Mouse (Mus musculus) midbrain, embryonic 16.5 days (tissue): ENCODE measurements around the gene Tmem56. TPM values are rescaled to one million over a fixed set of nuclear protein-coding genes. Genes with fewer than 3 reads are reported as not detected.

Experiments
- ATAC-seq: fragments of 200-750 bp; cut with Nextera tagmentation; 2 replicates; pipeline ENCODE4 v1.8.0; 2017; ENCODE audit warnings: moderate TSS enrichment
- H3K27ac ChIP-seq: fragments of 300-500 bp; sonication (generic); 2 replicates; pipeline ENCODE4 v1.5.1; 2014; ENCODE audit warnings: mild to moderate bottlenecking, low read length, mixed read lengths
- H3K27me3 ChIP-seq: fragments of 300-500 bp; sonication (generic); 2 replicates; pipeline ENCODE4 v1.6.1; 2014; ENCODE audit warnings: low read depth, low read length, mixed read lengths; ENCODE audit not compliant: control insufficient read depth, insufficient read depth
- H3K36me3 ChIP-seq: fragments of 300-500 bp; sonication (generic); 2 replicates; pipeline ENCODE4 v1.6.1; 2014; ENCODE audit warnings: mild to moderate bottlenecking, low read length, moderate library complexity, mixed read lengths; ENCODE audit not compliant: control insufficient read depth, insufficient read depth
- H3K4me1 ChIP-seq: fragments of 300-500 bp; sonication (generic); 2 replicates; pipeline ENCODE4 v1.6.1; 2014; ENCODE audit warnings: mild to moderate bottlenecking, low read length, mixed read lengths; ENCODE audit not compliant: control insufficient read depth, insufficient read depth
- H3K4me2 ChIP-seq: fragments of 300-500 bp; sonication (generic); 2 replicates; pipeline ENCODE4 v1.6.1; 2014; ENCODE audit warnings: mild to moderate bottlenecking, low read length, mixed read lengths
- H3K4me3 ChIP-seq: fragments of 300-500 bp; sonication (generic); 2 replicates; pipeline ENCODE4 v1.5.1; 2014; ENCODE audit warnings: low read depth, mild to moderate bottlenecking, low read length, moderate library complexity, mixed read lengths
- H3K9ac ChIP-seq: fragments of 300-500 bp; sonication (generic); 2 replicates; pipeline ENCODE4 v1.6.1; 2014; ENCODE audit warnings: low read depth, low read length, mixed read lengths
- H3K9me3 ChIP-seq: fragments of 300-500 bp; sonication (generic); replicated peaks from 2 replicates; pipeline ENCODE4 v1.6.1; 2014; ENCODE audit warnings: mild to moderate bottlenecking, low read length, mixed read lengths; ENCODE audit not compliant: control insufficient read depth, poor library complexity, severe bottlenecking
- whole genome bisulfite sequencing: fragments of 180-500 bp; shearing (Covaris S2); extraction: QIAGEN DNeasy Blood & Tissue Kit; methylation state at CpG from one replicate; pipeline ENCODE4 v1.1.7; 2014; 5-methylcytosine and 5-hydroxymethylcytosine counted together
- polyA plus RNA-seq: library from polyadenylated mRNA; unstranded; fragments of >200 nt; fragmentation: Nextera tagmentation; extraction: Ambion mirVana; gene quantifications from 2 replicates; pipeline ENCODE4 v1.2.1, GENCODE M21; 2015

Gene Tmem56
- 3.4 and 3.8 TPM in 2 replicates for polyA plus RNA-seq

DNA sequence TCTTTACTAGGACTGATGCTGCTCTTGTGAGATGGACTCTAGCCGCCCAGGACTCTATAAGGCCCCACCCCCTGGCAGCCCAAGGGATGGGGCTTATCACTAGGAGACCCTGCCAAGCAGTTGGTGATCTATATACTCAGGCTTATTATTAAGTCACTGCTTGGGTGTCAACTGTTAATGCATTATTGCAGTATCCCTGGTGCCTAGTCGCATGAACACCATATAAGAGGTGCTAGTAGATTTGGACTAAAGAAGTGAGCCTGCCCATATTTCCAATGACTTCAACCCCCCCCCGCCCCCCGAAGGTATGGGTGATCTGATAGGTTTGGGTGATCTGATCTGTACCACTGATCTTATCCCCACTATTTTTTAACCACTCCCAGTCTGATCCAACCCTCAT lies at the start of gene Tmem56:
Gene Tmem56, minus strand, starts transcription at position 101 of the 400 bp plus-strand sequence.
- no peaks in the 10 kb centered on the region for H3K27me3 ChIP-seq
- no peak within 1 kb of the TSS for H3K27ac ChIP-seq
- no peaks in the 10 kb centered on the region for H3K4me1 ChIP-seq
- no peak within 1 kb of the TSS for H3K9ac ChIP-seq
- H3K4me2 ChIP-seq = no peak within 1 kb of the TSS
- WGBS = 84% methylated on average over 4 of the region's 4 CpGs
- no peak for ATAC-seq
- no peak within 1 kb of the TSS for H3K4me3 ChIP-seq
- no peaks in the 10 kb centered on the region for H3K36me3 ChIP-seq
- no peaks in the 10 kb centered on the region for H3K9me3 ChIP-seq

- Histone ChIP-seq H3K9me3 (no peaks in the 10 kb centered on the region), H3K4me1 (no peaks in the 10 kb centered on the region), H3K9ac (no peak overlapping the region), H3K27ac (no peak overlapping the region), H3K4me2 (no peak overlapping the region), H3K27me3 (no peaks in the 10 kb centered on the region), H3K36me3 (no peaks in the 10 kb centered on the region), H3K4me3 (no peak overlapping the region)
- ATAC-seq = no peak
- 58% methylated on average over 7 of the region's 7 CpGs for whole genome bisulfite sequencing
These were observed 47.3 kb upstream of the Tmem56 start for GRCm38 (mm10) chr3:121330244-121330646.

DNA sequence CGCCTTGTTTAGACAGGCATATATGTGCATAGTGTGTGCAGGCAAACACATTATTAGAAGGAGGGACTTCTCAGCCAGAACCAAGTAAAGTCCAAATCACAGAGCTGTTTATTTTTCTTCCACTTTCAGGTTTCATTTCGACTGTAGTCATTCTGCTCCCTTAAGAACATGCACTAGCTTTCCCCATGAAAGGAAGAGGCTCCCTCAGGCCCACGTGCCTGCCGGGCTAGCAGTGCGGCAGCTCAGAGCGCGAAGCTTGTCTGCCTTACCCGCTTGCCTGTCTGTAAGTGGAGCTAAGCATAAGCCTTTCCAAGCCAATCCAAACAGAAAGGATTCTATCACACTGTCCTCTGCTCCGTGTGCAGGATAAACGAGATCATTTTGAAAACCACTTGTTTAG lies 46.7 kb upstream of the Tmem56 start:
- WGBS = 60% methylated on average over 10 of the region's 10 CpGs
- ATAC-seq = 0 out of 2 replicates have a peak, but pooled peaks have one; percentile 32
- no peaks in the 10 kb centered on the region for H3K9me3 ChIP-seq

GRCm38 (mm10) chr3:121327406-121327805 lies 44.5 kb upstream of the Tmem56 start:
- 75% methylated on average over 5 of the region's 5 CpGs for WGBS
- H3K4me1 ChIP-seq = no peaks in the 10 kb centered on the region
- no peak overlapping the region for H3K4me3 ChIP-seq
- no peak overlapping the region for H3K9ac ChIP-seq
- no peaks in the 10 kb centered on the region for H3K36me3 ChIP-seq
- H3K9me3 ChIP-seq = no peaks in the 10 kb centered on the region
- ATAC-seq = no peak
- no peak overlapping the region for H3K27ac ChIP-seq
- H3K4me2 ChIP-seq = no peak overlapping the region
- H3K27me3 ChIP-seq = no peaks in the 10 kb centered on the region

More for the DNA sequence above, 46.7 kb upstream of the Tmem56 start:
- Histone ChIP-seq H3K4me1 (no peaks in the 10 kb centered on the region), H3K36me3 (no peaks in the 10 kb centered on the region), H3K9ac (no peak overlapping the region), H3K27me3 (no peaks in the 10 kb centered on the region), H3K27ac (no peak overlapping the region), H3K4me3 (no peak overlapping the region), H3K4me2 (no peak overlapping the region)

DNA sequence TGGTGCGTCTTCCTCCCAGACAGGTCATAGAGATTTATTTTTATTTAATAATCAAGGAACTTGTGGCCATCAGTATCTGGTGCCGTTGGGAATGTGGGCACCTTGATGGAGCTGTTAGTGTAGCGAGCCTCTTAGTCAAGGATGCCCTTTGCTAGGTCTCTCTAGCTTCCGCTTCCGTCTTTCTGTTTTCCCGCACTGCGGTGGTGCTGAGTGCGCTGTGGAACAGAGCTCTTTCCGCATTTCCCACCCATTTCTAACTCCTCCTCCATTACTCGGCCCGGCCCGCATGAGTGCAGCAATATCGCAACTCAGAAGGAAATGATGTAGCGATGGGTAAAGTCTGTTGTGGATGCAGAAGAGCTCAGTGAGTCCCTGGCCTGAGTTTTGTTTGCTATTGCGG lies 40.5 kb upstream of the Tmem56 start:
- no peak overlapping the region for H3K4me3 ChIP-seq
- no peaks in the 10 kb centered on the region for H3K4me1 ChIP-seq
- no peak overlapping the region for H3K9ac ChIP-seq
- no peaks in the 10 kb centered on the region for H3K9me3 ChIP-seq
- H3K4me2 ChIP-seq = no peak overlapping the region
- 98% methylated on average over 15 of the region's 15 CpGs for WGBS
- no peak overlapping the region for H3K27ac ChIP-seq
- no peaks in the 10 kb centered on the region for H3K27me3 ChIP-seq
- ATAC-seq = no peak
- H3K36me3 ChIP-seq = no peaks in the 10 kb centered on the region

DNA sequence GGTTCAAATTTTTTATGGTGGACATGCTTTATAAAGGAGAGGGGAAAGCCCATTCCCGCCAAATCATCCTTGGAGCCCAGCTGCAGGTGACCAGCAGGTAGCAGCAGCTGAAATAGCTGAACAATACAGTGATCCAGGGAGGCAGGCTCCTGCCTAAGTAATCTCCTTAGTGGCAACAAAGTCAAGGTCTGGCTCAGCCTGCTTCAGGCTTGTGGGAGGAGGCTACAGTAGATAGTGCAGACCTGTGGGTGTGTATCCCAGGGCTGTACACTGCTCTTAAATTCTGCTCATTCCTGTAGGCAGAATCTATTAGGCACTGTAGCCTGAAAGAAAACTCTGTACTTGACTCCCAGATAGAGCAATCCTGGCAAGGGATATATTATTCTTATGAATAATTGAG lies 38.0 kb upstream of the Tmem56 start:
- Histone ChIP-seq H3K4me3 (no peak overlapping the region), H3K9me3 (no peaks in the 10 kb centered on the region), H3K36me3 (no peaks in the 10 kb centered on the region), H3K4me2 (no peak overlapping the region), H3K27me3 (no peaks in the 10 kb centered on the region), H3K4me1 (no peaks in the 10 kb centered on the region), H3K27ac (no peak overlapping the region), H3K9ac (no peak overlapping the region)
- no peak for ATAC-seq
- 59% methylated on average over 1 of the region's 1 CpGs for WGBS

- Histone ChIP-seq H3K36me3 (no peaks in the 10 kb centered on the region), H3K27me3 (no peaks in the 10 kb centered on the region), H3K4me1 (no peaks in the 10 kb centered on the region), H3K9ac (no peak overlapping the region), H3K27ac (no peak overlapping the region), H3K4me3 (no peak overlapping the region), H3K4me2 (no peak overlapping the region), H3K9me3 (no peaks in the 10 kb centered on the region)
- no peak for ATAC-seq
- 87% methylated on average over 6 of the region's 6 CpGs for WGBS
These were observed 37.0 kb upstream of the Tmem56 start for GRCm38 (mm10) chr3:121319906-121320305.

- no peaks in the 10 kb centered on the region for H3K27me3 ChIP-seq
- 95% methylated on average over 7 of the region's 7 CpGs for WGBS
- ATAC-seq = no peak
These were observed 32.6 kb upstream of the Tmem56 start for GRCm38 (mm10) chr3:121315498-121315897.

GRCm38 (mm10) chr3:121314149-121314548 lies 31.3 kb upstream of the Tmem56 start:
- Histone ChIP-seq H3K9me3 (no peaks in the 10 kb centered on the region), H3K4me3 (no peak overlapping the region), H3K27me3 (no peaks in the 10 kb centered on the region), H3K27ac (no peak overlapping the region), H3K36me3 (no peaks in the 10 kb centered on the region), H3K9ac (no peak overlapping the region), H3K4me2 (no peak overlapping the region), H3K4me1 (peaks cover 2% of the 10 kb centered on the region)
- no peak for ATAC-seq
- WGBS = 86% methylated on average over 6 of the region's 6 CpGs

More at GRCm38 (mm10) chr3:121315498-121315897, 32.6 kb upstream of the Tmem56 start:
- Histone ChIP-seq H3K27ac (no peak overlapping the region), H3K9ac (no peak overlapping the region), H3K9me3 (no peaks in the 10 kb centered on the region), H3K36me3 (no peaks in the 10 kb centered on the region), H3K4me1 (peaks cover 2% of the 10 kb centered on the region; the same call in 1 of the 2 replicates), H3K4me3 (no peak overlapping the region), H3K4me2 (no peak overlapping the region)
